ENCODE assay signal across 9 mouse cellular contexts in genomic region chr2:161177355-161178021, GRCm38 (mm10).
A peak's percentile ranks its signal among the peaks of the same experiment; 100 is the strongest.
DNase-seq lines count a peak whose midpoint lies in the region; ATAC-seq lines count a peak whose summit lies in the region.
"Had no signal": no experiment of that assay in that cellular context is flagged by ENCODE, and none has a peak within 500 bp of the region (broad histone marks: within the 10 kb centered on the region; RNA-seq: fewer than 3 reads in every experiment).

No protein-coding gene starts in this region.

- peak; percentile 78 for ATAC-seq in hindbrain, embryonic 12.5 days (ENCODE audit: low FRiP score)
- ATAC-seq in lung, embryonic 15.5 days (ENCODE audit: borderline replicate concordance, extremely low read depth, low FRiP score, low TSS enrichment) = peak; percentile 86

- no peaks in the 10 kb centered on the region for H3K36me3 ChIP-seq in hindbrain, embryonic 12.5 days
- no peaks in the 10 kb centered on the region for H3K36me3 ChIP-seq in lung, embryonic 15.5 days

- peak overlapping the region; percentile 64 for H3K27ac ChIP-seq in hindbrain, embryonic 12.5 days
- H3K27ac ChIP-seq in lung, embryonic 15.5 days = peak overlapping the region; percentile 73
- H3K27ac ChIP-seq: macrophage had no signal

- peak; percentile 27 for DNase-seq in NIH3T3 (ENCODE audit: low read depth)
- DNase-seq in cerebellum, postnatal 10 days = peak; percentile 84 to 85
- peak; percentile 62 to 73 for DNase-seq in frontal cortex, postnatal 25 days (ENCODE audit: low spot score in 2 of 2)
- DNase-seq in layer of hippocampus, adult 9-11 months = peak; percentile 86
- peak; percentile 47 for DNase-seq in ovary, postnatal 14 days (ENCODE audit: low spot score)
- peak; percentile 59 for DNase-seq in thymus, postnatal 4 days

- no peaks in the 10 kb centered on the region for H3K9me3 ChIP-seq in hindbrain, embryonic 12.5 days (replicated peaks)
- H3K9me3 ChIP-seq in lung, embryonic 15.5 days = no peaks in the 10 kb centered on the region

- peak overlapping the region; percentile 53; the same call in 1 of the 2 replicates for H3K9ac ChIP-seq in hindbrain, embryonic 12.5 days
- H3K9ac ChIP-seq in lung, embryonic 15.5 days = 0 out of 2 replicates have a peak overlapping the region, but pooled peaks have one; percentile 17

- WGBS in hindbrain, embryonic 12.5 days = 5% methylated on average over 20 of the region's 20 CpGs
- WGBS in lung, embryonic 15.5 days = 2% methylated on average over 20 of the region's 20 CpGs

- H3K4me3 ChIP-seq in hindbrain, embryonic 12.5 days = peak overlapping the region; percentile 49
- peak overlapping the region; percentile 46 for H3K4me3 ChIP-seq in lung, embryonic 15.5 days

- H3K27me3 ChIP-seq in hindbrain, embryonic 12.5 days = no peaks in the 10 kb centered on the region
- H3K27me3 ChIP-seq in lung, embryonic 15.5 days = no peaks in the 10 kb centered on the region

- peak overlapping the region; percentile 67 for H3K4me2 ChIP-seq in hindbrain, embryonic 12.5 days (replicated peaks)
- H3K4me2 ChIP-seq in lung, embryonic 15.5 days = peak overlapping the region; percentile 60

- no peaks in the 10 kb centered on the region for H3K4me1 ChIP-seq in hindbrain, embryonic 12.5 days
- 0 out of 2 replicates have a peak, but pooled peaks cover 3% of the 10 kb centered on the region for H3K4me1 ChIP-seq in lung, embryonic 15.5 days

Comparison
In these comparisons a context has a peak if more than half of its experiments do, and no peak if none do; other contexts are left out.
1. Peak in every context shown above with its lines: DNase-seq, ATAC-seq, H3K4me3 ChIP-seq and H3K27ac ChIP-seq.
2. DNase-seq: peak in every context shown above with its lines; median percentile 86 in layer of hippocampus, adult 9-11 months; 84 in cerebellum, postnatal 10 days; 68 in frontal cortex, postnatal 25 days; 59 in thymus, postnatal 4 days; 47 in ovary, postnatal 14 days; 27 in NIH3T3.